Mouse (Mus musculus) ES-CJ7 (cell line): ENCODE data around the gene Srr.

Experiments used
- DNase-seq: peaks from one replicate; pipeline ENCODE4 v3.0.0; 2011; ENCODE audit warnings: low read depth, low spot score

The Srr gene

DNA sequence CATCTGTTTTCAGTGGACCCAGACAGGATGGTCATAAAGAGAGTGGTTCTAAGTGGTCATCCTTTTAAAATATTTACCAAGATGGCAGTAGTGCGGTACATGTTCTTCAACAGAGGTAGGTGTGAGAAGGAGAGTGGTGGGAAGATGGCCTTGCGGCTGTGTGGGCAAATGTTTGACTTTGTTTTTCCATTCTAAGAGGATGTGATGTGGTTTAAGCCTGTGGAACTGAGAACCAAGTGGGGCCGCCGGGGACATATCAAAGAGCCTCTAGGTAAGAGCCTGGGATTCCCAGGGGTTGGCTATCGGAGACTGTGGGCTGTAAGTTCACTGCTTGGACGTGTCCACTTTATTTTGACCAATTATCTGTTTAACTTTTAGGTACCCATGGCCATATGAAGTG, 17.9 kb downstream of the Srr start:
- DNase-seq, result no peak

DNA sequence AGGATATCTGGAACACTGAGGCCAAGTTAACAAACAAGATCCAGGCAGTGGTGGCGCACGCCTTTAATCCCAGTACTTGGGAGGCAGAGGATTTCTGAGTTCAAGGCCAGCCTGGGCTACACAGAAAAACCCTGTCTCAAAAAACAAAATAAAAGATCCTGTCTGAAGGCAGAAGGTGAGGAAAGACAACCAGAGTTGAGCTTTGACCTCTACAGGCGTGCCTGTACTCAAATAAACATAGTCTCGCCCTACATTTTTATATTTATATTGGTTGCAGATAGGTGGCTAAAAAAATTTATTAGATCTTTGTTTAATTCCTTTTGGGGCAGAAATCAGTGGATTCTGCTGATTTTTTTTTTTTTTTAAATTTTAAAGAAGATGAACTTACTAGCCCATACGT, 23.3 kb downstream of the Srr start:
- no peak for DNase-seq

DNA sequence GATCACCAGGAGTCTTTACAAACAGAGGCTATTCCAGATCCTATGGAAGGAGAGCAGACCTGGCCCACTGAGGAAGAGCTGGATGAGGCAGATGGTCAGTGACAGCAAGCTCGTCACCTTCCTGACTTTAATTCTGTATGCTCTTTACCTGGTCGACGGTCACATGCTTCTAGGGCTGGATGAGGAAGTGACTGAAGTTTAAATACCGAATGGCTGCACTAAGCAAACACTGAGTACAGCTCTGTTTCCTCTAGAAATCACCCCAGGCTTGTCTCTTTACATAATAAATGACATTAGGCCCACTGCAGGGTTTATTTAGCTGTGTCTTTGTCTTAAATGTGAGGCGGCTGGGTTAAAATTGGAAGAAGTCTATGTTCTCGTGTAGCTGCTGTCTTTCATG, 24.2 kb downstream of the Srr start:
- DNase-seq, result no peak

DNA sequence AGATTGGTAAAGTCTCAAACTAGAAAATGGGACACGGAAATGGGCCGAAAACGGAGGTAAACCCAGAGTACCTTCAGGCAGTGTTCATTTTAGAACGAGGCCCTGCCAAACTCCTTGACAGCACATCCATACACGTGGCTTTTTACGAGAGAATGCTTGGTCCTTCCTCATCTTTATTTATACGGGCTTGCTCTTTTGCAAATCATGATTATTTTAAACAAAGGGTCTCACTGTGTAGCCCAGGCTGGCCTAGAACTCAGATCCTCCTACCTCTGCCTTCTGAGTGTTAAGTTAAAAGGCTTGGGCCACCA, 27.3 kb downstream of the Srr start:
- no peak for DNase-seq

DNA sequence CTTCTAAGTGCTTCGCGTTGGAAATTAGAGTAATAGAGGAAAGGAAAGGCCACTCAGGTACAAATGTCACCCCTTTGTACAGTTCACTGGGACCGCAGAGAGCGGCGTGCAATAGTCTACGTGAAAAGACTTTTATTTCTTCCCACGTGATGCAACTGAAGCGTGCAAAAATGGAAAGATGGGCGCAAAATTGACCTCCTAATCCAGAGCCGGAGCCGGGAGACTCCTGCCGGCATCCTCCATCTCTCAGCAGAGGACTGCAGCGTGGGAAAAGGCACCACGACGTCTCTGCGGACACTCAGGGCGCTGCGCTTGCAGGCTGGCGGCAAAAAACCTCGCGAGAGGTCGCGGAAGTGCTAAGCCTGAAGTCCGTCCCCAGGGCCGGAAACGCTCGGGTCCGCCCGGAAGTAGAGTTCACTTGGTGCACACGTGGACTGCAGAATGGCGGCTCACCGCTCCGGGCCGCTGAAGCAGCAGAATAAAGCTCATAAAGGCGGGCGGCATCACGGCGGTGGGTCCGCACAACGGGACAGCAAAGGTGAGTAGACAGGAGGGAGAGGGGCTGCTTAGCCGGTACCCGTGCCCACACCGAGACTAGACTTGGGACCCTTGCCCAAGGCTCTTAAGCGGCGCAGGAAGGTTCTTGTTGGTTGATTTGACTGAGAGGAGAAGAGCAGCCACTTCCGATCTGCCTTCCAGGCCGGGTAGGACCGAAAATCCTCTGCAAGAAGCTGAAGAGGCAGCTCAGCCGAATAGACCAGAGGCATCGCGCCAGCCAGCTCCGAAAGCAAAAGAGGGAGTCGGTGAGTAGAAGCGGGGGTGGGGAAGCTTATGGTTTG, 27.9 kb downstream of the Srr start, which contains the start of gene Tsr1:
Tsr1 (plus strand) TSS at position 394 of the 839 bp plus-strand sequence.
- DNase-seq, result peak; percentile 96

DNA sequence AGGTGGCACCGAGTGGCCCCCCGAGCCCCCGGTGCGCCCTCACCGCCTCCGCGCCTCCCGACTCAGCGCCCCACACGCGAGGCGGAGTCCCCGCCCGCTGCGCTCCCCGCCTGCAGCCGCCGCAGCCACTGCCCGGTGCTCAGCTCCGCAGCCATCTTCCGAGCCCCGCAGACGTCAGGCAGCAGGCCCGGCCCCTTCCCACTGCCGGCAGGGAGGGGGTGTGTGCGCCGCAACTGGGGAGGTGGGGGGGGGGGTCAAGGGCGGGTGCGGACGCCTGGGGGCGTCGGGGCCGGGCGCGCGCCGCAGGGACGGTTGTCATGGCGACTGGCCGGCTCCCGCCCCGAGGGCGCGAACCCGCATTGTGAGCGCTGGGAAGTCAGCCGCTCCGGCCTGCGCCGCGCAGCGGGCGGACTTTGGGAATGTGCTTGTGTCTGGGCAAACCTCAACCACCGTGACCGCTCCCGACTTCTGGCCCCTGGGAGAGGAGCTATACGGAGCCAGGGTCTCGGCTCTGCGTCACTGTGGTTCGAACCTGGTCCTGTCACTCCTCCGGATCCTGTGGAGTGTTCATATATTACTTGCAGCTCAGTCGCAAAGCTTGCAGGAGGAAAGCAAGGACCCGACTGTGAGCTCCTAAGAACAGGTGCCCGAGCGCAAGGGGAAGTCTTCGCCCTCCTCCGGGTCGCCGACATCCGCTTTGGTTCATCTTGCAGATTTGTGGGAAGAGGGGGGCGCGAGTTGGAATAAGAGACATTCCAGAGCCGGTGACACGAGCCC, 28.7 kb downstream of the Srr start, which contains the start of gene Sgsm2:
Sgsm2 (minus strand) TSS at position 160 of the 777 bp plus-strand sequence.
- DNase-seq, result peak; percentile 85

DNA sequence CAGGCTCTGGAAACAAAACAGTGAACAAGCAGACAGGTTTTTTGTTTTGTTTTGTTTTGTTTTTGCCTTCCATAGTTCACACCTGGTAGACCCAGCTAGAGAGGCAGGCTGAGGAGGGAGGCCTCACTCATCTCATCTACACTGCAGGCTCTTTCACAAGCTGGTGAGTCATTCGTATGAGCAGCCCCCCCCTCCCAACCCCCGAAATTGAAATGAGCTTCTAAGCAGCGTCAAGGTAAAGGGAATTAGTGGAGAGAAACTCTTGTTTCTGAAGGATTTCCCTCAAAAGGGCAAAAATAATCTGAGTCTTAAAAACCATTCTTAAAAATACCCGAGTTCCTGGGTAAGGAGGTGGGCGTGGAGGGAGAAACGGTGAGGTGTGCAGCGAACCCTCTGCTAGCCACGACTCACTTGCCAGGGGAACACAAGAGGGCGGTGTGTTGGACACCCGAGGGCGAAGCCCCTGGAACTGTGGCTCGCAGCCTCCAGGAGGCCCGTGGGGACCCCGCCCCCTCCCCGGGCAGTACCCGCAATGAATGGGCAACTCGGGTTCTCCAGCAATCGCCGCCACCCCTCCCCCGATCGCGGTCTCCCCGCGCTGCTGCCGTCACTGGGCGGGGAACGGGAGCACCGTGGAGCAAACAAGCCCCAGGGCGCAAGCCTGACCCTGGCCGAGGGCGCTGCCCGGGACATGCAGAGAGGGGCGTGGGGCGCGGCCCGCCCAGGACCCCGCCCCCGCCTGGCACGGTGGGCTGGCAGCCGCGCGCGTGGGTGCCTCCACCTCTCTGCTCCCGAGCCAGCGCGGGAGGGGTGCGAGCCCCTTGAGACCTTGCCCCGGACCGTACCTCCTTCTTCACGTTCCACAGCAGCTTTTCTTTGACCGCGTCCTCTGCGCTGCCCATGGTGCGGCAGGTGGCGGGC, 29.5 kb downstream of the Srr start:
- peak; percentile 61 for DNase-seq

DNA sequence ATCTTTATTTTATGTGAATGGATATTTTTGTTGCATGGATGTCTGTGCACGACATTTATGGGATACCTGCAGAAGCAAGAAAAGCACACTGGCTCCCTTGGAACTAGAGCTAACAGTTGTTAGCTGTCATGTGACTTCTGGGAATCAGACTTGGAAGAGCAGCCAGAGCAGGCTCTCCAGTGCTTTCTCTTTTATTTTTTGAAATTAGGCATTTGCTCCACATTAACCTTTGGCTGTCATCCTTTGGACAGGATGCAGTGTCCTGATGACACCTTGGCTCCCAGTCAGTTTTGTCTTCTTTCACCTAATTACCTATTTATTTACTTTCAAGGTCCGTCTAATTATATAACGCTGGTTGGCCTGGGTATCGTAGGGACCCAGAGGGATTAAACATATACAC, 31.1 kb downstream of the Srr start:
- DNase-seq, result no peak

DNA sequence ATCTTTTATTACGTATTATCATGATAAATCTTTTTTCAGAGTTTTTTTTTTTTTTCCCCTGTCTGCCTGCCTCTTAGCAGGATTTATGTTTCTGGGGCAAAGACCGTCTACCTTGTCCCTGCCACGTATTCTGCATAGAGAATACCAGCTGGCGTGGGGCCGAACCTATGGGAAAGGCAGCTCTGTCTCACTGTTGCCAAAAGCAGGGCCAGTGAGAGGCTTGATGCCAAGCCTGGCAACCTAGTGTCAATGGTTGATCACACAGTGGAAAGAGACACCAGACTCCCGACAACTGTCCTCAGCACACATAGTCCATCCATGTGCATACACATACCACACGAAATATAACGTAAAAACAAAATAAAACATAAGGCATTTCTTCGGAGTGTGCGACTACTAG, 42.6 kb downstream of the Srr start:
- DNase-seq, result no peak

DNA sequence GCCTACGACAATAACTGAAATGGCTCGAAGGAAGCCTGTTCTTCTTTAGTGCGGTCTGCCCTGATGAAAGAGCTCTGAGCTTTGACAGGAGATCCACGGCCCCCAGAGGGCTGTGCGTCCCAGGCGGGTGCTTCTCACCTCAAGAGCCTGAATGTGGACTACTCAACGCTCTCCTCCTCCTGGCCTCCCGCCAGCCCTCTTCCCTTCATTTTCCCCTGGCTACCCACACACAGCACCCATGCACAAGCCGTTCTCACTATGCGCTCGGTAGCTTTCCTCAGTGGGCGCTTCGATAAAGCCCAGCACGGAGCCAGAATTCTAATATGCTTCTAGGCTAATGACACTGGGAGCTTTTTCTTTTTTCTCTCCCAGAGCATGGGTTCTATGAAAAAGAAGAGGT, 43.8 kb downstream of the Srr start:
- DNase-seq, result no peak

DNA sequence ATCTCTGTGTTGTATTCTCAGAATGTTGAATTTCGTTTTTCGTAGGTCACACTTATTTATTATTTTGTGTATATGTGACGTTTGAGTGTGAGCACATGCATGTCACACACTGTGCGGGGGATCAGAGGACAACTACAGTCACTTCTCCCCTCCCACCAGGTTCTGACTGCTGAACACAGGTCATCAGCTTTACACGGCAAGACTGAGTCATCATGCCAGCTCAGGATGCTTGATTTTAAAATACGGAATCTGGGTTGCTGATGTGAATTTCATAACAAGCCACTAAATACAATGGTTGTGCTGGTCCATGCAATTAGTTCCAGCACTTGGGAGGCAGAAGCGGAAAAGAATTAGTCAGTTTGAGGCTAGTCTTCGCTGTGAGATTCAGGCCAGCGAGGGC, 44.7 kb downstream of the Srr start:
- no peak for DNase-seq

DNA sequence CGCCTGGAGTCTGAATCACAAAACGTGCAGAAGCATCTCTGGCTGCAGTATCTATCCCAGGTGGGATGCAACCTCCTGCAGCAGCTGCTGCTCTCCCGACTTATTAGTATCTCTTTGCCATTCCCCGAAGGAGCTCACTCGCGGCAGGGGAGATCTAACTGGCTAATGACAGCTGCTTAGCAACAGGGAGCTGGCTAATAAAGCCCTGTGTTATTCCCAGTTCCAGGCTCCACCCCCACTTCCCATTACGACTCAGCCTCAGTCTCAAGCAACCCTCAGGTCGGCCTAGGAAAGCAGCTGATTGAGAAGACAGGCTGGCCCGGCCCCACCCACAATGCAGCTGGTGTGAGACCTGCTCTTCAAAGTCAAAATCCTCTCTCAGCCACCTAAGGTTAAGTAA, 48.9 kb downstream of the Srr start:
- DNase-seq, result peak; percentile 85

DNA sequence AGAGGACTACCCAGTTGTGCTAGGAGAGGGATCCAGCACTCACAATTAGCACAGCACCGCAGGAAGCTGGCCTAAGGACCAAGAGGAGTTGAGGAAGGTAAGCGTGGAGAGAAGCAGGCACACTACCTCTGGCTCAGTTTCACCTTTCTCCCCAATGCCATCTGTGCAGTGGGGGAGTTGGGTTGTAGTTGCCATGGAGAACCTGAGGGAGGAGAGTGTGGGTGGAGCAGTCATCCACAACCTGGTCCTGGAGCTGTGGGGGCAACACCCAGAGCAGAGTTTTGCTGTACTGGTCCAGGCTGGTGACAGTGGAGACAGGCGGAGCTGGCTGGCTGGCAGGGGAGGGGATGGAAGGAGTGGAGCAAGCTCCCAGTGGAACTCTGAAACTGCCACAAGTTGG, 51.1 kb downstream of the Srr start:
- peak; percentile 33 for DNase-seq

DNA sequence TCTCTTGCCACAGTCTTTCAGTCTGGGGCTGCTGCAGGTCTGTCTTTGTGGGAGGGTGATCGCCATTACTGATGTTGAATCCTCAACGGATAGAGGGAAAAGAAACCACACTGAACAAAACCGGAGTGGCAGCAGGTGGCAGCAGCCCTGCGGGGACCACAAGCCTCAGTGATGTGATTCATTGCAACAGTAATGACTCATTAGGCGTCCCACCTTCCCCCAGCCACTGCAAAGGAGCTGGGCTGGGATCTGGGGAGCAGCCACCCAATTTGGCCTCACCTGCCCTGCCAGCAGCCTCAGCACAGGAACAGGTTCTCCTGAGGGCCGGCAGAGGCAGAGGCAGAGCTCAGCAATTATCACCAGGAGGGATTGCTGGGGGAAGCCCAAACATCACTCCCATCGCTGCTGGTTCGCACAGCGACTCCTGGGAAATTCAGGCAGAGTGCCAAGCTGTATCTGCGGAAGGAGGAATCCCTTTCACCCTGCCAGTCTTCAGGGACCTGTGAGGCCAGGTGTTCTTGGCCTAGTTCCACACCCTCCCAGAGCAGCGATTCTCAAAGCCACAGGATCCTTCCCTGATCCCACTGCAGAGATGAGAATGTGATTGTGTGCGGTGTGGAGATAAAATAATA, 54.6 kb downstream of the Srr start:
- DNase-seq, result no peak

DNA sequence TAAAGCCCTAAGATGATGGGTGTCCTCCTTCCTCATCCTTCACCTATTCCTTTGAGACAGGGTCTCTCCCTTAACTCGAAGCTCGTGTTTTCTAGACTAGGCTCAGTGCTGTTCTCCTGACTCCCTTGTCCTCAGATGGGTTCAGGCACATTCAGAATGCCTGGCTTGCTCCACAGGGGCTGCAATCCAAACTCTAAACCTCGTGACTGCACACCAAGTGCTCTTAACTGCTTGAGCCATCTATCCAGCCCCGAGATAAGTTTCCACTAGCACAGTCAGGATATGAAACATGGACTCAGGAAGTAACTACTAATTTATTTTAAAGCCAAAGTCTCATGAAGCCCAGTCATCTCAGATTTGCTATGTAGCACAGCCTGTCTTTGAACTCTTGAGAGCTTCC, 55.2 kb downstream of the Srr start:
- no peak for DNase-seq

DNA sequence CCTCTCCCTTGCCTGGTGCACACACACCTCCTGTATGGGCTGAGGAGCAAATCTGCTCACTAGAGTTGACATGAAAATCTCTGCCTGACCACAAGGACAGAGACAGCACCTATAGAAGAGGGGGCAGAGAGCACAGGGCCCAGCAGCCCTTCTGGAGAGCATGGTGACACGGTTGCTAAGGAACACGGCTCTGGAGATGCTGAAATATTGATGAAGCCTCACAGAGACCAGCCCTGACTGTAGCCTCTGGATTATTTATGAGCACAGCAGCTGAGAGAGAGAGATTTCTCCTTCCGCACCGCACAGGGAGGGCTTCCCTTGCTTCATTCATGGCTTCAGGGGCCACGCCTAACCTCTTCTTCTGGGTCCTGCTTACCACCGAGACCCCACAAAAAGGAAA, 56.1 kb downstream of the Srr start:
- no peak for DNase-seq

DNA sequence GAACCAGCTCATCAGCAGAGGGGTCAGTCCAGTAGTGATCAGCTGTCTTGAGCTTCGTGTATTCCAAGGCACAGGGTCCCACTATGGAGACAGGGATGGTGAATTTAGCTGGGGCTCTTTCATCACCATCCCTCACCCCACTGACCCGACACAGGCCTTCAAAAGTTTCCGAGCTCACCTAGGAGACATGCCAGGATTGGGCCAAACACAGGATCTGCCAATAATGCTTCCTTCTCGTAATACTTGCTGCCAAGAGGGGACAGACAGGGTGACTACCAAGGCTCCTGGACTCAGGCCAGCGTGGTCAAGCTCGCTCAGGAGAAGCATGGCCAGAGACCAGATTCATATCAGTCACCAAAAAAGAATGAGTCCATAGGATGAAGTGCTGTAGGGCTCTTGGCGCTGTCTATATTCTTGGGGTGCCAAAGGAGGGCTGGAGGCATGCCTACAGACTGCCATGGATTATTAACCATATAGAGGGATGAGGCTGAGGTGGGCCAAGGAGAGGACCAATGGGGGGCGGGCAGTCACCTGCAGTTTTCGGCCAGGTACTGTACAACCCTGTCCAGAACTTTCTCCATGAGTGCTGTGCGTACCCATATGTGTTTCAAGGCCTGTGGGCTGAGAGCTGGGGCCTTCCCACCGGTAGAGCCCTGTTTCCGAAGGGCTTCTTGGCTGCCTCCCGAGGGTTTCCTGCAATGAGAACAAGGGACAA, 57.5 kb downstream of the Srr start:
- no peak for DNase-seq

DNA sequence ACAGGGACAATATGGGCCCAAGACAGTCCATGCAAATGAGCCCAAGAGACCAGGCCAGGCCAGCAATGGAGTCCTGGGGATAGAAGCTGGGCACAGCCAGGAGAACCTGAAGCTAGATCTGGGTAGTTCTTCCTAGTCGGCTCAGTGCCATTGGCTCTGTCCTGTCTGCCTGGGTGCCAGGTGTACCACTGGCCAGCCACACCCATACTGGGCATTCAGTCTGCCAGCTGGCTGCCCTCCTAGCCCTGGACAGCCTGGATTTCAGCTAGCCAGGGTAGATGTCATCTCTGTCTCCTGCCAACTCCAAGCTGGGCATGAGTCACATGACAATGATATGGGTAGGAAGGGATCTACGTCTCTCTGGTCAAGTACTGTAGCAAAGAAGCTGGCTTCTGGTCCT, 58.6 kb downstream of the Srr start:
- no peak for DNase-seq

DNA sequence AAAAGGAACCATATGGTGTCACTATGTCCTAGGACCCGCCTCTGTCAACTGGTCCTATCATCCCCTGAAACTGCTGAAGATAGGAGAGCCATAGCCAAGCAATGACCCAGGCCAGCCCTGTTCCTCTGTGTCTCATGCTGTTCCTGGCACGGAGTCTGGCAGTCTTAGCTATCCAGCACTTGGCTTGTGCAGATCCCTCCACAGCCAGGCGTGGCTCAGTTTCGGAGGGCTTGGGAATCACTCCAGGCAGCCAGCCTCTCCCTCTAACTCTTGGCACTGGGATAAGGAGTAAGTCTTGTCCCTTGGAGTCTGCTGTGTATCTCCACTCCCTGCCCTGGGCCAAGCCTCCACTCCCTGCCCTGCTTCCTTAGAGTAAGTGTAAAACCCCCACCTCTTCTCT, 59.1 kb downstream of the Srr start:
- no peak for DNase-seq

DNA sequence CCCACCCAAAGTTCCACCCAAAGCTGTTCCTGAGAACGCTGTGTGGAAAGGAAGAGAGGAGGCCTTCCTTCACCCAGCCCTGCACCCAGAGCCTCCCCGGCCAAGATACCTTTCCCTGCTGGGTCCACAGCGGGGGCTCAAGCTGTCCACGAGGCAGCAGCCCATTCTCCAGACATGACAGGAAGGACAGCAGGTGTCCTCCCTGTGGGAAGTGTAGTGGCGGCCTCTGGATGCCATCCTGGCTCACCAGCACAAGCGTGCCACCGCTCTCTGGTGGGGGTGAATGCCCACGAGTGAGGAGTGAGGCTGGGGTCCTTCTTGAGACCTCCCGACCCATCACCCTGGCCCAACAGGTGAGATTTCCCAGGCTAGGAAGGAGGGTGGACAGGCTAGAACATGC, 60.5 kb downstream of the Srr start:
- no peak for DNase-seq

DNA sequence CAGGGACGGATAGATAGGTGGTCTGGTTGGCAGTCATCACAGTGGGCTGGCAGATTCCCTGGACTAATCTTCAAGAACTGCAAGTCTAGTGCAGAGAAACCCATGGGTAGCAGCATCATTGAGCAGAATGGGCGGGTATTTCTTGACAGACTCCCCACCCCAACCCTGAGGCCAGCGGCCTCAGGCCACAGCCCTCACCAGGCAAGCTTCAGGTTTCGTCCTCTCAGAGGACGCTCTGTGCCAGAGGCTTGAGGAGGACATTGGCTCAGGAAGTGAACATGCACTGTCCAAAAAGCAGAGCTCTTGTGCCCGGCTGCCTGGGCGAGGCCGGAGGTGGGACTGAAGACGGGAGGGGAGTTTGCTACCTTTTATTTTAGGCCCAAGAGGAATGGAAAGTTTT, 61.3 kb downstream of the Srr start:
- DNase-seq, result no peak
